Mouse (Mus musculus): ENCODE measurements at regions not wholly inside any gene's neighbourhood (a gene's known extent, or its start where the extent isn't known, plus 50 kb on each side); places are given as distances from the start of the nearest gene placed in this dataset.
A peak's percentile ranks its signal among the peaks of the same experiment; 100 is the strongest.

DNA sequence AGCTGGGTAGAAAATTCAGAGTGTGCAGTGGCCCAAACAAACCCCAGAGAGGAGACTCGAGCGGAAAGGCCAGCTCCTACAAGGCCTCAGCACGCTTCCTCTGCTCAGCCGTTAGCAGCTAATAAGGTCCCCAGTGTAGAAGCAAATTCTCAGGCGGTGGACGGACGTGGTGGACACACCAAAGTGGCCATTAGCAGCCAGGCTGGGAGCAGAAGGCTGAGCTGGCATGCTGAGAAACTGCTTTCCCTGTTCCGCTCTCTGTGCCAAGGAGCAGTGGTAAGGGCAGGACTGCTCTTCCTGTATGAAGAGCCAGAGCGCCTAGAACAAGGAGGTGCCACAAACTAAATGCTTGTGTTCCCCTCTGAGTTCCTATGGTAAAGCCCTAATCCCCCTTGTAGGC, 282.1 kb upstream of the Id2 start:
- no peak for DNase-seq

DNA sequence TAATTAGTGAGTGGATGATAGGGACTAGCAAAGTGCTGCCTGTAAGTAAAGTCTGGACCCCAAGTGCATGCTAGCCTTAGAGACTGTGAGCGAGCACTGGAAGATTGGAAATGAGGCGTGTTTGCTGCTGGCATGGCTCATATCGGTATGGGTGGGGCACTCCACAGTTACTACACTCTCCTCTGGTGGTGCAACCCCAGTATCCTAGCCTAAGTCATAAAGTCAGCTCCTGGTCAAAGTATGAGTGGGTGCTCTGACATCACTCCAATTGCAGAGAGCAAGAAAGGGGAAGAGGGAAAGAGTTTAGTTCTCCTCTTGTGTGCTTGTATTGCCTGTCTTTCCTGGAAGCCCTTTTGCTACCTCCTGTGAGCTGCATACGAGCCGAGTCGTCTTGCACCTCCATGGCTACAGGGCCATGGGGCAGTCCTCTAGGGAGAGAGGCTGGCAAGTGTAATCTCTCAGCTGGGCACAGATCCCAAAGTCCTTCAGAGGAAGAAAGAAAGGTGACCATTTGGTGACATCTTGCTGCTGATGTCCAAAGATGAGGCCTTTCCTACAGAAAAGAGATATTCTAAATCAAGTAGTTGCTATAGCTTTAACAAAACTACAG, 281.2 kb upstream of the Id2 start:
- DNase-seq, result no peak

GRCm38 (mm10) chr12:25376451-25376850, 279.5 kb upstream of the Id2 start:
- DNase-seq, result no peak

- no peak for DNase-seq
Measured at GRCm38 (mm10) chr12:25367541-25367940, 270.6 kb upstream of the Id2 start.

DNA sequence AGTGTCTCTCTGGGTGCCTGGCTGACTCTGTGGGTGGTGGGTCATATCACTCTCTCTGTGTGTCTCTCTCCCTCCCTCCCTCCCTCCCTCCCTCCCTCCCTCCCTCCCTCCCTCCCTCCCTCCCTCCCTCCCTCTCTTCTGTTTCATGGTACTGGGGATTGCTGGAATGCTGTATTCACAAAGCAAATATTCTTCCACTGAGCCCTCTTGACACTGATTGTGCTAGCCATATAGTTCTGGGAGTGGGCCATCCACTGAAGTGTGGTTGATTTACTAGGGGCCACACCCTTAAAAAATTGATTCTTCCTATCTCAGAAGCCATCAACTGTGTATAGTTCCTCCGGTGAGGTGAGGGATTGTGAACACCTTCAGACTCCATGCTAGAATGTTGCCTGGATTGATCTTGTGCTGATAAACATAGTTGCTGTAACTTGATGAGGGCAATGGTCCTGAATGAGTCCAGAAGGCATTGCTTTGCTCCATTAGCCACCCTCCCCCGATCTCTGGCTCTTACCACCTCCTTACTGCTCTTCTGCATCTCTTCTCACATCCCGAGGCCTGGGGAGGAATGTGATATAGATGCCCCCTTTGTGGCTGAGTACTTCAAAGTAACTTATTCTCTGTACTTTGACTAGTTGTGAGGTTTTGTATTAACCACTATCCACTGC, 268.8 kb upstream of the Id2 start:
- no peak for DNase-seq

DNA sequence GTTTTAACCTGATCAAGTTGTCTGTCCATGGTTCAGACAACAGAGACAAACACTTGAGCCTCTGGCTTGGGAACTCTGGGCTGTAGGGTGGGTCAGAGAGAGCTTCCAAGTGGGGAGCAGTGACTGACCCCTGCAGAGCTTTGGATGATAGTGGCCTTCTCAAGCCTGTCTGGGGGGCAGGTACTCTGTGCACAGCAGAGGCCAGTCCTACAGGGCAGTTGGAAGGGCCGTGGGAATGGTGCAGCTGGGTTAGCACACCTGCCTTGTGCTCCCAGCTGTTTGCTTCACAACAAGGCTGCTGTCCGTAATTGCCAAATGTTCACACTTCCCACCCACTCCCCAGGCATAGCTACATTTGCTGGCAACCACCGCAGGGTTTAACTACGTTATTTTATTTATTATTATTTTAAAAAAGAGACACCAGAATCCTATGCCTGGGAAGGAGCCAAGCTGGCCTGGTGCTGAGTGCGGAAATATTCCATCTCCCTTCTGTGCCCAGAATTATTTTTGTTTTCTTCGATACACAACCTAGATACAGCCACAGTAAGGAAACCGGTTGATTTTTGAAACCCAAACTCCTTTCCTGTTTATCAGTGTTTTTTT, 268.1 kb upstream of the Id2 start:
- no peak for DNase-seq

DNA sequence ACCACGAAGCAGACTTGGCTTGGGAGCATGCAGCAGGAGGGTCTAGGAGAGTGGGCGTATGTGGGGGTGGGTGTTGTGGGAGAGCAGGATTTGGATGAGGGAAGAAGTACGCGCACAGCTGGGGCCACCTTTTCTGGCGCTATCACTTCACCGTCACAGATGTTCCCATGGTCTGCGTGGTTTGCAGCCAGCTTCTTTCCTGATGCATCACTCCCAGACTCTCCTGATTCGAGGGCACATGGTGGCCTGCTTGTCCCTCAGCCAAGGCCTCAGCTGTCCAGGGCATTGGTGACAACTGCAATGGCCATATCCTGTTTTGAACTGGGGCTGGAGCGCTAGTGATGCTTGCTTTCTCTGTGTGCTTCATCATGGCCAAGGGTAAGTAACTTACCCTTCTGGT, 266.9 kb upstream of the Id2 start:
- DNase-seq, result no peak

- DNase-seq, result no peak
Measured at GRCm38 (mm10) chr12:25363341-25363740, 266.4 kb upstream of the Id2 start.

DNA sequence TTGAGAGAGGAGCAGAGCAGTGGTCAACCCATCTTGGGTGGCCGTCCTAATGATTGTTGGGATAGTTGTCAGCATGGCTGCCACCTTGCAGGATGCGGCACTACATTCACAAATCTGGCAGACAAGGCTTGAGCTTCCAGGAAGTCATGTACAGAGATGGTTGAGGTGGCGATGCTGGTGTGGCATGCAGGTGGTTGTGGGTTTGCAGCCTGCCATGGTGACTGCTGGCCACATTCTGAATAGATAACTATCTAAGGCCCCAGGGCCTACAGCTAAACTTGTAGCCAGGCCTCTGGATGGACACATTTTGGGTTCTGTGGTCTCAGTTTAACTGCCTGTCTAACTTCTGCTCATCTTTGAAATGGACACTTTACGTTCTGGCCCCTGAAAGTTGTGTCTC, 265.8 kb upstream of the Id2 start:
- no peak for DNase-seq

DNA sequence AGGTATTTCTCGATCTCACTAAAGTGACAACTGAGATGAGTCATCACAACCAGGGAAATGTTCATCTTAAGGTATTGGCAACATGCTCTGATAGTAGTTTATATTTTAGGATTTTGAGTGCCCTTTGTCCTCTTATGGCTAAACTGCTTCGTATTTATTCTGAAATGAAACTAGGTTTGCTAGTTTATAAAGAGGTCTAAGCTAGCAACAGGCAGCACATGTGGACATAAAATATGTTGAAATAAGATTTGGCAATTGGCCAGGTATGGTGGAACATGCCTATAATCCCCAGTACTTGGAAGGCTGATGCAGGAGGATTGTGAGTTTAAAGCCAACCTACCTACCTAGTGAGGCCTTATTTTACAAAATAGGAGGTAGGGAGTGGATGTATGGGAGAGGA, 263.8 kb upstream of the Id2 start:
- DNase-seq, result no peak

DNA sequence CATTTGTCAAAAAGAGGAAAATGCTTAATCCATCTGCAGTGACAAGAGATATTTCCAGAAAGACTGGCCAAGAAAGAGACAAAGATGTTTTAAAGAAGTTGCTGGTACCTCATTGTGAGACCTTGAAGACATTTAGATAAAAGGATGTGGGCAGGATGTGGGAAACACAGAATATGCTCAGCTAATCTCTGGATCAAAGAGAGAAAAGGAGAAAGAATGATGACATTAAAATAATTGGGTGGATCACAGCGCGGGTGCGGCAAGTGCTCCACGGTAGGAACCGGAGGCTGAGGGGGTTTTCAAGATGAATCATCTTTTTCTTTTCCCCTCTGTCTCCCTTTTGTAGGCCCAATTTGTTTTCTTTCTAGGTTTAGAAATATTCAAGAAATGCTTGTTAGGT, 263.0 kb upstream of the Id2 start:
- DNase-seq, result no peak

GRCm38 (mm10) chr12:25358846-25359525, 262.0 kb upstream of the Id2 start:
- peak; percentile 41 for DNase-seq

DNA sequence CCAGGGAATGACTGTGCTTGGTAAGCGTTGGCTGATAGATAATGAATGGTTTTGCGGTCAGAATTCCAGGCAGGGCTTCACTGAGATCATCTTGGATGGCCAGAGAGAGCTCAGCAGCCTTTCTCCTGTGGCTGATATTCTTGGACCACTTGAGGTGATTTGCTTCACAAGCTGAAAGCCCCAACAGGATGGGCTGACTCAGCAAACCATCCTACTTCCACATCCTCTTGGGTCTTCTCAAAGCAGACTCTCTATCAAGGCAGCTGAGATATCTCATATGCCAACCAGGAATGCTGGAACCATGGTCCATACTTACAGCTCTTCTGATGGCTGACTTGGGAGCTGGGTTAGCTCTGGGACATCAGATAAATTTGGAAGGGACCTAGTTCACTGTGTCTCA, 259.8 kb upstream of the Id2 start:
- no peak for DNase-seq

- DNase-seq, result no peak
Measured at GRCm38 (mm10) chr12:25355217-25355616, 258.3 kb upstream of the Id2 start.

- DNase-seq, result no peak
Measured at GRCm38 (mm10) chr12:25353402-25353896, 256.5 kb upstream of the Id2 start.

DNA sequence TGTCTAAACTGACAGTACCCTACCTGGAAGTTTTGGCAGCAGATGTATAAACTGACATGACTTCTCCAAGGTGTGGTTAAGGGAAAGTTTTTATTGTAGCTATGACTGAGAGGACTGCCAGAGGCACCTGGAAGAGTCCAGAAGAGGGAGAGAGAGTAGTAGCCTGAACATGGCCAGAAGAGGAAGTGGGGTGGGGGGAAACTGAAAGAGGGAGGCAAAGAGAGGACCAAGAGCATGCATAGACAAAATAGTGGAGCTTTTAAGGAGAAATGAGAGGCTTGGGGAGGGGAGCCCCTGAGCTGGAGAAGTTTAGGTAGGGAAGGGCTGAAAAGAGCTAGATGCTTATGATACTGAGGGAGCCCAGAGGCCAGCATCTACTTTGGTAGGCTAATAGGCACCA, 255.2 kb upstream of the Id2 start:
- no peak for DNase-seq

GRCm38 (mm10) chr12:25344354-25344753, 247.4 kb upstream of the Id2 start:
- DNase-seq, result no peak

DNA sequence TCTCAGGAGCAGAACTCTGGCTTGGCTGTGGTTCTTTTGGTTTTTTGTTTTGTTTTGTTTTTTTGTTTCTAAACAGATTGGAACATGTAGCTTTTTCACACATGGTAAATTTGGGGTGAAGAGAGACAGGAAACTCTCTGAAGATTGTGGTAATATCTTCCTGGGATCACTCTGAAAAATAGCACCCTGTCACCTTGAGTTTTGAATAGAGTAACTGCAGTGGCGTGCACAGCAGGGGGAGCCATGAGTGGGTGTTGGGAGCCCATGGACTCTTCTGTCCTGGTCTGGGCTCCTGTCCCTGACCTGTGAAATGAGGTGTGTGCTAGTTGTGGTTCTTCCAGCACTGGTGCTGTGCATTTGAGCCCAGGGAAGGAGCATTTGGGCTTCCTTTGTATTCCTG, 241.8 kb upstream of the Id2 start:
- DNase-seq, result no peak

DNA sequence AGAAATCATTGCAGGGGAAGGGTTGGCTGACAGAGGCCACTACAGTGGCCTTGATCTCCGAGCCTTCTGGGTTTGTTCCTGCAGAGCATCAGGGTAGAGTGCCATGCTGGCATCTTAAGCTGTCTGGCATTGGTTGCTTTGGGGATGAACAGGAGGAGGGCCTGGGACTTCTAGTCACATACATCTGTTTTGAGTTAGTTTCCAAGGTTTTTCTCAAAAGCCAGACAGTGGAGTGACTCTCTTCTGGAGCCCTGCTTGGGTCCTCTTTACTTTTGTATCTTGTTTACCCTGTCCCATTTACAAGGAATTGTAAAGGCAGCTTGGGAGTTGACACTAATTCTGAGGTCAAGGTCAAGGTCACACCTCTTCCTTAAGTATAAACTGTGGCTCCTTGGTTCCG, 239.0 kb upstream of the Id2 start:
- no peak for DNase-seq

DNA sequence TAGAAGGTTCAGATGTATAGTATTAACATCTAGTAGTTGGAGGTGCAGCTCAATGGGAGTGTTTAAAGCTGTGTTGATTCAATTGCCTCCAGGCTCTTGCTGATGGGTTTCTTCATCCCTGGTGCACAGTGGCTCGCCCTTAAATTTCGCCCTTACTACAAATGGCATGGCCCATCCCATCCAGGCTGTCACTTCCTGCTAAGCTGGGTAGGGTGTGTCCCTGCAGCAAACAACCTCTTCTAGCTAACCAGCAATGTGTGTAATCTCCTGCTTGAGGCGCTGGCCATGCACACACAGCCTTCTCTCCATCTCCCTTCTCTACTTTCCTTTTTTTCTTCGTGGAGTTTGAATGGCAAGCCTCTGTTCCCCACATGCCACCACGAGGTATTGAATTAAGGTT, 238.1 kb upstream of the Id2 start:
- DNase-seq, result no peak

- DNase-seq, result no peak
Measured at GRCm38 (mm10) chr12:25332384-25333035, 235.6 kb upstream of the Id2 start.

- DNase-seq, result peak; percentile 33
Measured at GRCm38 (mm10) chr12:25330004-25330708, 233.2 kb upstream of the Id2 start.

Measured in adrenal gland, adult 8-10 months (tissue).